Mouse (Mus musculus): ENCODE results near the gene Hps5. TPM values are rescaled to one million over a fixed set of nuclear protein-coding genes. Genes with fewer than 3 reads are reported as not detected.
A peak's percentile ranks its signal among the peaks of the same experiment; 100 is the strongest.
"Not testable (repeated sequence)": the region's sequence is repeated elsewhere in the genome, so short reads cannot be mapped to it uniquely, and the experiment has no call there.

Gene Hps5
- 27.6 and 34.3 TPM in 2 replicates for total RNA-seq (2021)
- long read RNA-seq, full-length matches to known transcripts: 7 of 19 reads
- long read RNA-seq, partial matches to known transcripts: 5 of 19 reads
- long read RNA-seq, other reads (novel, unspliced or antisense): 7 of 19 reads

GRCm38 (mm10) chr7:46795287-46796205 is at the start of gene Hps5, which contains the start of gene Gtf2h1:
Hps5 (minus strand) TSS chr7:46796064.
Gtf2h1 (plus strand) TSS chr7:46796103.
- peak; percentile 99 for DNase-seq

- DNase-seq: peak; percentile 98
Measured at GRCm38 (mm10) chr7:46845211-46845977, 49.5 kb upstream of the Hps5 start.

- DNase-seq: no peak
Measured at GRCm38 (mm10) chr7:46843576-46843975, 47.7 kb upstream of the Hps5 start.

- no peak for DNase-seq
Measured at GRCm38 (mm10) chr7:46842278-46842677, 46.4 kb upstream of the Hps5 start.

- DNase-seq: no peak
Measured at GRCm38 (mm10) chr7:46840787-46841525, 45.1 kb upstream of the Hps5 start, which contains the start of gene Ldha. Ldha (plus strand) TSS chr7:46841475.

- no peak for DNase-seq
Measured at GRCm38 (mm10) chr7:46840326-46840725, 44.5 kb upstream of the Hps5 start.

GRCm38 (mm10) chr7:46839861-46840260 is 44.0 kb upstream of the Hps5 start:
- DNase-seq: no peak

- DNase-seq: no peak
Measured at GRCm38 (mm10) chr7:46839446-46839845, 43.6 kb upstream of the Hps5 start.

GRCm38 (mm10) chr7:46838891-46839302 is 43.0 kb upstream of the Hps5 start:
- DNase-seq: peak; percentile 53

GRCm38 (mm10) chr7:46838104-46838671 is 42.3 kb upstream of the Hps5 start:
- no peak for DNase-seq

GRCm38 (mm10) chr7:46837073-46837472 is 41.2 kb upstream of the Hps5 start:
- no peak for DNase-seq

GRCm38 (mm10) chr7:46836357-46836756 is 40.5 kb upstream of the Hps5 start:
- no peak for DNase-seq

GRCm38 (mm10) chr7:46834994-46835610 is 39.2 kb upstream of the Hps5 start:
- no peak for DNase-seq

- DNase-seq: no peak
Measured at GRCm38 (mm10) chr7:46833670-46834255, 37.9 kb upstream of the Hps5 start.

GRCm38 (mm10) chr7:46833266-46833665 is 37.4 kb upstream of the Hps5 start:
- no peak for DNase-seq

GRCm38 (mm10) chr7:46832112-46832810 is 36.4 kb upstream of the Hps5 start:
- not testable (repeated sequence) for DNase-seq

- no peak for DNase-seq
Measured at GRCm38 (mm10) chr7:46831693-46832092, 35.8 kb upstream of the Hps5 start.

- no peak for DNase-seq
Measured at GRCm38 (mm10) chr7:46830799-46831590, 35.1 kb upstream of the Hps5 start.

GRCm38 (mm10) chr7:46829911-46830310 is 34.0 kb upstream of the Hps5 start:
- peak; percentile 28 for DNase-seq
